Mouse (Mus musculus): ENCODE measurements around the gene Slc35b2.

Gene Slc35b2

DNA sequence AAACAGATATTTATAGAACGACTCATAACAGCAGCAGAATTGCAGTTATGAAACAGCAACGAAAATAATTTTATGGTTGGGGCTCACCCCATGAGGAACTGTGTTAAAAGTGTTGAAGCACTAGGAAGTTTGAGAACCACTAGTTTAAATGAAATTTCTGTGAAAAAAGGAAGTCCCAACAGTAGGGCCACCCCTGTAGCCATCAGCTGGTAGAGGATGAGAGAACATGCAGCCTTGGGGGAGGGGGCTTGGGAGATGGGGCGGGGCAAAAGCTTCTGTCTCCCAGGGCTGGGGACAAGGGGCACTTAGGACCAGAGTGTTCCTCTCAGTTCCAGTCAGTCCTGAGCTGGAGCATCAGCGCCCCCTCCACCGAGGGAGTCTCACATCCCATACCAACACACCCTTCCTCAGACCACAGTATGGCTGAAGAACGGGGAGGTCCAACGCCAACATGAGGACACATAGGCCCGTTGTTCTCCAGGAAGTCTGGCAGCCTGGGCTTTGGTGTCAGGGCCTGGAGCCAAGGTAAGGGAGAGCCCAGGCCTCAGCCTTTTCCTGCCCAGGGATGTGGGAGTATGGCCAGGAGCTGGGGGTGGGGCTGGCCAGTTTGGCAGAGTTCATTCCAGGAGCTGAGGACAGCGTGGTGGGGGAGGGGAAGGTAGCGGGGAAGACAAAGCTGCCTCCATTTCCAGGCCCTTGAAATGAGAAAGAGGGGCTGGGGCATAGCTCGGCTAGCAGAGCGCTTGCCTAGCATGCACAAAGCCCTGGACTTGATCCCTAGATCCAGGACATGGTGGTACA, 20.6 kb downstream of the Slc35b2 start:
- peak; percentile 74 for DNase-seq (ENCODE audit: low spot score)

DNA sequence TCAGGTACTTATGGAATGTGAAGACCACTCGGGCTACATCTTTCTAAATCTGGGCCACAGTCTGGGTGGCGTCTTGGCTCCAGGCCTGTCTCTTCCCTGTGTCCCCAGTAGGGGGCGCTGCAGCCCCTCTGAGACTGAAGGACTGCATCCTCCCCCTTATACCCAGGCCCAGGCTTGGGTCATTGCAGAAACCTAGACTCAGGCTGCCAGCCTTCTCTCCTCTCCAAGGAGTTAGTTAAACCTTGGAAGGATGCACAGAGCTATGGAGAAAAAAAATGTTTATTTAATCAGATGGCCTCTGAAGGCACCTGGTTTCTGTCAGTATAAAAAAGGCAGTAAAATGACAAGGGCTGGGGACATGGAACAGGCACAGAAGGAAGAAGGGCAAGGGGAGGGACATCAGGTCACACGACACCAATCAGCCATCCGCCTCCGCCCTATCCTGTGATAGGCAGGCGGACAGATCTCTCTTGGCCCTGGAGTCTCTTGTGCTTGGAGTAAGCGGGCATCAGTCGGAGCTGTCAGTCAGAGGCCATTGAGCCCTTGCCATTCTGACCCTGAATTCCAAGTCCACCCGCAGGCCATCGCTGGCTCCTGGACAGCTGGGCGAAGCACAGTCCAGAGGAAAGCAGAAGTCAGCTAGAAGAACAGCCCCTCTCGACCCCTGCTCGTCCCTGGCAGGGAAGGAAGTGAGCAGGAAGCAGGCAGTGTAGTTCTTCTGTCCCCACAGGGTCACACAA, 21.4 kb downstream of the Slc35b2 start:
- peak; percentile 84 for DNase-seq (ENCODE audit: low spot score)

DNA sequence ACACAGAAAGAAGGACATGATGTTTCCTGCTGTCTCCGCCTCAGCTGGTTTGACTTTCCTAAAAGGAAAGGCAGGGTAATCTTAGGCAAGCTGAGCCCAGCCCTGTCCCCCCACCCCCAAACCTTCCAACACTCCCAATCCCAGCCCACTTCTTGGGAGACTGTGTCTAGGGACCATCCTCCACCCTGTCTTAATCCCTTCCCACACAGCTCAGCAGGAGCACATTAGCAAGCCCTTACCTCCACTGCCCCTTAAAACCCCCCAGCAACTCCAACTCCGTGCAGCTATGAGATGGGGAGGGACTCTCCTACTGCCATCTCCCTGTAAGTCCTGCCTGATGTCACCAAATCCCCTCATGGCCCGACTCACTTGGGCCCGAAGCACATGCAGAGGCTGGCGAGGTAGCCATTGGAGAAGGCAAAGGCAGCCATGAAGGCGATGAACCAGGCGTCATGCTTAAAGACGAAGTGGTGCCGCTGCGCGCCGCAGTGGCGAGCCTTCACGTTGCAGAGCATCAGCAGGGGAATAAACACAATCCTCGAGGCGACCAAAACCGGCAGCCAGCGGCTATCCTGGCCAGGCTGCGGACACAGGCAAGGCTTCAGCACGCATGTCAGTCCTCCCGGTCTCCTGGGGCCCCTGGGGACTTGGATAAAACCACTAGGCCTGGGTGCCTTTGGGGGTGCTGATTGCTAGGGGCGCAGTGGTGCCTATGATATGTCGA, 22.2 kb downstream of the Slc35b2 start:
- no peak for DNase-seq (ENCODE audit: low spot score)

DNA sequence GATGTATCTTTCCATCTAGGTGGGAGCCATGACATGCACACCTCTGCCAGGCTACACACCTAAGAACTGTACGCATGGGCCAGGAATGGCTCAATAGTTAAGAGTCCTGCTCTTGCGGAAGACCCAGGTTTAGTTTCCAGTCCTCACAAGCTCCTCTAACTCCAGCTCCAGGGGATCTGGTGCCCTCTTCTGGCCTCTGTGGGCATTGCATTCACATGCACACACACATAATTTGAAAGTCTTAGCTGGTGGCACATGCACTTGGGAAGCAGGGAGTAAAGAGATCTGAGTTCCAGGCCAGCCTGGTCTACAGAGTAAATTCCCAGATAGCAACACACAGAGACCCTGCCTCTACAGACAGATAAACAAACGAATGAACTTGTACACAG, 22.8 kb downstream of the Slc35b2 start:
- DNase-seq (ENCODE audit: low spot score): no peak

DNA sequence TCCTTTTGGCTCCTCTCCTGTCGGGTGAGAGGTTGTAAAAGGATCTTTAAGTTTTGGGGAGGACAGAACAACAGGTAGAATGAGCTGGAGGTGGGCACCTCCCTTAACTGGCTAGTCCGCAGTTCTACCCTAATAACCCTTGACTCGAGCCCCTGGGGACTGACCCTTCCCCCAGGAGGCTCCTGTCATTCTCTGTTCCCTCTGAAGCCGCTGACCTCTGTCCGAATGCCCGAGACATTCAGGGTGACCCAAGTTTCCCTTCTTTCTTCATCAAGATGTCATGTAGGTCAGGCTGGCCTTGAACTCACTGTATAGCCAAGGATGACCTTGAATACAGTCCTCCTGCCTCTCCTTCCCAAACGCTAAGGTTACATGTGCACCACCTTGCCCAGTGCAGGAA, 24.7 kb downstream of the Slc35b2 start:
- no peak for DNase-seq (ENCODE audit: low spot score)

DNA sequence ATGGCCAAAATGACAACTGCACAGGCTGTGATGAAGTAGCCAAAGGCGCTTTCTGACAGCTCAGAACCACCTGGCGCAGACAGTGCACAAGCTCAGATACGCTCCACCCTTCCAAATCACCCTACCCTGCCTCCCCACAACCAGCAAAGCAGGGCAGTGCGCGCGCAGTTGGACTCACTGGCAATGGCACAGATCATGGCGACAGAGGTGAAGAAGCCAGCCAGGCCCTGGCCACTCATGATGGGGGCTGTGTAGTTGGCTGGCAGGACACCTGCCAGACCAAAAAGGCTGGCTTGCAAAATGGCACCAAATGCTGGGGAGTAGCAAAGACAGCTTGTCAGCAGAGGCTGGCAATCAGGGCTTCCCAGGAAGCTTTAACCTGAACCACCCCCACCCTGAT, 25.6 kb downstream of the Slc35b2 start:
- DNase-seq (ENCODE audit: low spot score): no peak

DNA sequence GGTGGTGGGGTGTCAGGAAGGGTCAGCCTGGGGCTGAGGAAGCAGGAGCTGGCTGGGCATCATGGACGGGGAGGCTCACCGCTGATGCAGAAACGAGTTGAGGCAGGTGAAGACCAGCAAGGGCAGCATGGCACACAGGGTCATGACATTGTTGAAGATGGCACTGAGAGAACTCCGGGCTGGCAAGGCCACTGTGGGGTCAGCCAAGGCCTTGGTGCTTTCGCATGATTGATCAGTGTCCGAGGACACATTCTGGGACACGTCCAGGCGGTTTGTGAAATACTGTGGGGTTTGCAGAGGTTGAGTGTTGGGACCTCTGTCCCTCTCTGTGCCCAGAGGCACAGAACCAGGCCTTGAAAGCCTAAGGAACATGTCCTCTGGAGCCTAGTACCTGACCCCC, 26.2 kb downstream of the Slc35b2 start:
- no peak for DNase-seq (ENCODE audit: low spot score)

DNA sequence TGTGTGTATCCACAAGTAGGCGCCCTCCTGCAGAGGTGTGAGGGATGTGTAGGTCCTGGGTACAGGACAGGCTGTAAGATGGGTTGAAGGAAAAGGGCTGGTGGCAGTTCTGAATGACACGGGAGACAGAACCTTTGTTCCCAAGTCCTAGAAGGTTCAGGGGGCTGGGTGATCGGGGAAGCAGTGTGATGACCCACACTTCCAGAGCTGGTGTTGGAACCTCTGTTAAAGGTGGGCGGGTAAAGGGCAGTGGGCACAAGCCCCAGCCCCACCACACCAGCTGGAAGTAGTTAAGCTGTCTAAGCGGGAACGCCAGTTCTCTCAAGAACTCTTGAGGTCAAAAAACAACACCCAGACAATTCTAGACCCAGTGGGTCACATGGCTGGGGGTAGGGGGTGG, 26.7 kb downstream of the Slc35b2 start:
- DNase-seq (ENCODE audit: low spot score): no peak

DNA sequence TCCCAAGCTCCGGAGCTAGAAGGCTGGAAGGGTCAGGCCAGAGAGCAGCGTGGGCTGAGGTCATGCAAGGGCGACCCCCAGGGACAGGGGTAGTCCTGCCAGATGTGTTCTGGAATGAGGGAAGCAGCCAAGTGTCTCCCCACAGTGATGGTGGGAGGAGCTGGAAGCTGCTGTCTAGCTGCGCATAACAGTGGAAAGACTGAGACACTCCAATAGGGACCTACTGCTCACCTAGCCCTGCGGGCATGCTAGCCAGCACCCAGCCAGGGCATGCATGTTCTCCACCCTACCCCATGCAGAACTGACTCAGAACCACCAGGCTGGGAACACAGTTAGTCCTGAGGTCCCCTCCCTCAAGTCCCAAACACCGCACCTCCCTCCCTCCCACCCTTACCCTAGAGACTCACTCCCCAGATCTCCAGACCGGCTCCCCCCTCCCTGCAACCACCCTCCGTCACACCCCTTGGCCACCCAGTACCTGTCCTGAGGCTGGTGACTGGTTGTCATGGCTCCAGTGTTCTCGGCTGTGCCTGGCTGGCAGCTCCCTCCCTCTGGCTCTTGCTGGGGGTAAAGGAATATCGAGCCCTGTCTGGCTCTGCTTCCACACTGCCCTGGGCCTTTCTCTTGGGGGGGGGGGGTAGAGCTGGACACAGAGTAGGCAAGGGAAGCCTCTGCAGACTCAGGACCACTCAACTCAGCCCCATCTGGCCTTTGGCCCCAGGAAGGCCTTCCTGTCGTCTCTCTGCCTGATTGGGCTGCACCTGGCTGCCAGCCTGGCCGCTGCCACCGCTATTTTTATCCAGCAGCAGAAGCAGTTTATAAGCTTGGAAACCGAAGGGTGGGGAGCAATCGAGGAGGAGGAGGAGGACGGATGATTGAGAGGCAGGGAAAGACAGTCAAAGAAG, 28.3 kb downstream of the Slc35b2 start:
- DNase-seq (ENCODE audit: low spot score): no peak

DNA sequence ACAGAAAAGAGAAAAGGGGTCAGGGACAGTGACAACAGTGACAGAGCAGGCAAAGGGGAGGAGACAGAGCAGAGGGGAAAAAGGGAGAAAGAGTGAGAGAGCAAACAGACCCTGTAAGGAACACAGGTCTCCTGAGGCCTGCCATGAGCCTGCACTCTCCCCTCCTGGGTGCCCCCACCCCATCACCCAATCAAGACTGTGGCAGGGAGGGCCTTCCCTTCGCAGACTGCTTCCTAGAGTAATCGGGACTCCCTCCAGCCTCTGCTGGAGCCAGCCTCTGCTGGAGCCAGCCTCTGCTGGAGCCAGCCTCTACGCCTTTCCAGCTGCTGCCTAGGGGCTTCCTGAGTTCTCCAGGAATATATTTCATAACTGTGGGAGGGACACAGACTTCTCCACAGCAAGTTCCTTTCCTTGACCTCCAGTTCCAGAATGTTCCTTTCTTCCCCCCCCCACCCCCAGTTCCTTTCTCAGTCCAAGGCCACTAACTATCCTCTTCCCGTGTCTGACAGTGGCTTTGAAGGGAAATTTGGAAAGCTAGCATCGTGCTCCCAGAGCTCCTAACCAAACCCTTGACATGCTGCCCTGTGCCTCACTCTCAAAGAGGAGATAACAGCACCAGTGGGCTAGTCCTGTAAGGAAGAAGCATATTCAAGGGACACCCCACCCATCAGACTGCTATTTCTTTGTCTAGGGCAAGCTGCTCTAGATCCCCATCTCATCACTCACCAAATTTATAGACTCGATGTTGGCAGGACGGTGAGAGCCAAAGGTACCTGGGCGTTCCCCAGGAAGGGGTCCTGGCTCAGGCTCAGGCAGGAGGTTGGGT, 29.1 kb downstream of the Slc35b2 start:
- no peak for DNase-seq (ENCODE audit: low spot score)

DNA sequence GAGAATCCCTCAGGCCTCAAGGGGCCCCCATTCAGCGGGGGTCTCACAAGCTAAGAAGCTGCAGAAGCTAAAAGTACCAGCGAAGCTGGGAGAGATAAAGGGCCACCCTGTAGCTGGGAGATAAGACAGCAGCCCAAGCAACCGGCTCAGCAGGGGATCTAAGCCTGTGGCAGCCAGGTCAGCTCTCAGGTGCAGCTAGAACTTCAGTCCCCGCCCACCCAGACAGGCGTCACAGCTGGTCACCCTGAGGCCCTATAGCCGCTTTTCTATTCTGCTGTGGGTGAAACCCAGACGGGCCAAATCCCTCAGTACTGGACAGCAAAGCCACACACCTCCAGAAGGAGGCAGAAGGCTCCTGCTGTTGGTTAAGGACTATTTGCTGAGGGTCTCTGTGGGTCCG, 29.8 kb downstream of the Slc35b2 start:
- no peak for DNase-seq (ENCODE audit: low spot score)

DNA sequence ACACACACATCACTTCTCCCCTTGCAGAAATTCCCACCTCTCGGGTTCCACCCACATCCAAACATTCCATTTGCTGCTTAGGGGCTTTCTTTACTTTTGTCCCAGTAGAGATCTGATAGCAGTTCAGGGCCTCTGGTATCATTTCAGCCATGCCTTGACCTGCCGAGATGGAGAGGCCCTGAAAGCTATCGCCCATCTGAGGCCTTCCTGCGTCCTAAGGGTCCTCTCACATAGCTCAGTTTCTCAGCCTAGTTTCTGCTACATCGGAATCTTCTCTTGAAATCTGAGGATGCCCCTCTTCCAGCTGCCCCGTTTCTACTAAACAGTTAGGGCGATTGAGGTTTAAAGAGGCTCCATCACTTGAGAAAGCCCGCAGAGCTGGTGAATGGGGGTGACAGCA, 30.5 kb downstream of the Slc35b2 start:
- DNase-seq (ENCODE audit: low spot score): no peak

DNA sequence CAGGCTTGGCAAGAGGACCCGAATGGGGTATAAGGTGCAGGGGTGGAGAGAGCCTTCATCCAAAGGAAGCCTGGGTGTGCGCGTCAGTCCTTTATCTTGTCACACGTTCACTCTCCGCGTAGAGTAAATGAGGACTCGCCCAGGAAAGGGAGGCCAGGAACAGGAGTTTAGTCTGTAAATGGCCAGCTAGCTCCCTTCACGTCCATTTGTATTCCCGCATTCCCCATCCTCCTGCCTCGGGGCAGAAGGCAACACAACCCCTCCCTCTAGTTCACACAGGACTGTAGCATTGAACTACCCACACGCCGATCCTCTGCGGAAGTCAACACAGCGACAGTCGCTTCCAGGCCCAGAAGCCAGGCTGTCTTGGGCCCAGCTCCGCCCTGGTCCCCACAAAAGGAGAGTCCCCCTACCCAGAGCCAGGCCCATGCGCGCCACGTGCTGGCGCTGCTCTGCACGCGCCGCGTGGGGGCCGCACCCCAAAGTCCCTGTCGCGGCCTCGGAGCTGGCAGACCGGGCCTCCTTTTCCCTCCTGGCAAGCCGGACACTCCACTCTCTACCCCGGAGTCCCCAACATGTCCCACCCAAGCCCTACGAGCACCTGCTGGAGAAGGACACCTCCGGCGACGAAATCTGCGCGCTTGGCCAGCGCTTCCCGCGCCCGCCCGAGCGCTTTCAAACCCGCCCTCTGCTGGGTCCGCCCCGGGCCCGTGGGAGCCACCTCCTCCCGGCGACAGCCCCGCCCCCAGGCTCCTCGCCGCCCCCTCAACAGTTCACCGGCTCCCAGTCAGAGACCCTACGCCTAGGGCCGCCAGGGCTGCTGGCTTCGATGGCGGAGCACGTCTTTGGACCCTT, 31.4 kb downstream of the Slc35b2 start:
- peak; percentile 51 for DNase-seq (ENCODE audit: low spot score)

DNA sequence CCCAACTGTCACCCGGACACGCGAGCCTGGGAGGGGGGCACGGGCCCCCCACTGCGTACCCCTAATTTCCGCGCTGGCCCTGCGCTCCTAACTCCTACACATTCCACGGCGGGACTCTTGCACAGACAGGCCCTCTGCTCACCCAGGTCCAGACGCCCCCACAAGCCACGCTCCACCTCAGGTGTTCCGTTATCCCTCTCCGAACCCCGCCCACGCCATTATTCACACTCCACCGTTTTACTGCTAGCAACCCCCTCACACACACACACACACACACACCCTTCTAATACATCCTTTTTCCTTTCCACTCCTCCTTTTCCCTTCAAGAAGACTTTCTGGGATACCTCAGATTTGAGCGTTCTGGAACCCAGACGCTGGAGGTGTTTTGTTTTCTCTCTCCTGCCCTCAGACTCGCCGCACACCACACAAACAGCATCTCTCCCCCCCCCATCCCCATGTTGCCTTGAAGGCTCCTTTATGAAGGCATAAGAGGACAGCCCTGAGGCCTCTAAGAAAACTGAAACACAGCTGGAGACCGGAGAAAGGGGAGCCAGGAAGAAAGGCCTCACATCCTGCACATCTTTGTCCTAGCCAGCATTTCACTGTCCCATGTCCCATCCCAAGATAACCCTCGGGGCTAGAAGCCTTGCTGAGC, 32.2 kb downstream of the Slc35b2 start:
- DNase-seq (ENCODE audit: low spot score): no peak

DNA sequence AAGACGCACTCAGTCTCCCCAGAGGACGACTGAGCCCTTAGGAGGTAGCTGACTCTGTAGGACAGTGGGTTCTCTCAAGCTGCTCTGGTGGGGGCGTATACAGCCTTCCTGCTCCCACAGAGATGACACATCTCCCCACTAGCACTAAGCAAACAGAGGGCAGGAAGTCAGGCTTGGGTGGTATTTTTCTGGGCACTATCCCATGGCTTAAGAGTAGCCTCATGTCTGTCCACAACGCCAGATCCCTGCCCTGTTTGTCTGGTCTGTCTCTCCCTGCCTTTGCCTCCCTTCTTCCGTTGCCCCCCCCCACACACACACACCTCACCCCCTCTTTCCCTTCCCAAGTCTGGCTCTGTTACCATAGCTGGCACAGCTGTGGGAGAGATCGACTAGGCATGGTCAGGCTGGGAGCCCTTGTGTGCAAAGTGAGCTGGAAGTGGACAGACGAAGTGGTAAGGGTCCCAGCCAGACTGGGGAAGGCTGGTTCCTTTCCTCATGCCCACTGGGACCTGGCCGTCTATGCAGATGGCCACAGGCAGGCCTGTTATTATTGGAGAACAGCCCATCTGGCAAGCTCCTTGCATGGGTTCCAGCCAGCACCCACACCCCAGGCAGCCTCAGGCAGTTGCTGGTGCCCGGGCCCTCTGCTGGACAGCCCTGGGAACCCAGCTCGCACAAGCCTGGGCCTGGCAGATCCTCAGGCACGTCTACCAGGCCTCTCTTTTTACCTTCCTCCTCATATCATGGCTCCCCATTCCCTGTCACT, 33.1 kb downstream of the Slc35b2 start:
- peak; percentile 71 for DNase-seq (ENCODE audit: low spot score)

DNA sequence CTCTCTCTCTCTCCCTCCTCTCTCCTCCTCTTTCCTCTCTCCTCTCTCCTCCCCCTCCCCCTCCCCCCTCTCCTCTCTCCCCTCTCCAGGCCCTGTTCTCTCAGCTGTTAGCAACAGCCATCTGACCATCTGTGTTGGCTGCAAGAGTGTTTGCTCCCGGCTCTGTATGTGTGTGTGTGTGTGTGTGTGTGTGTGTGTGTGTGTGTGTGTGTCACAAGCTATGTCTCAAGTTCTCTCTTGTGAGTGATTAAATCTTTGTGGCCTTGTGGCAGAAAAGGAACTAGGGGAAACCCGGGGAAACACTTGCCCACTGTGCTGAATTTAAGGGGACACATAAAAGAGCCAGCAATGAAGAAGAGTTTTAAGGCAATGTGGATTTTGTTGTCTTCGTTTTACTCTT, 34.1 kb downstream of the Slc35b2 start:
- DNase-seq (ENCODE audit: low spot score): no peak

DNA sequence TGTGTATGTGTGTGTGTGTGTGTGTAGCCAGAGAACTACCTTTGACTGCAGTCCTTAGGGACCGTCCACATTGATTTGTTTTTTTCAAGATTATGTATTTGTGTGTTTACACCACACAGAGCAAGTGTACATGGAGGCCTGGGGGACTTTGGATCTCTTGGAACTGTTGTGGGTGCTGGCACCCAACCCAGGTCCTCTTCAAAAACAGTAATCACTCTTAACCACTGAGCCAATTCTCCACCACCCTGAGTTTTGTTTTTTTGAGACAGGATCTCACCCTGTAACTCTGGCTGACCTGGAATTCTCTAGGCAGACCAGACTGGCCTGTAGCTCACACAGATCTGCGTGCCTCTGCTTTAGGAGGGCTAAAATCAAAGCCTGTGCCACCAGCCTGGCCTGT, 34.7 kb downstream of the Slc35b2 start:
- no peak for DNase-seq (ENCODE audit: low spot score)

DNA sequence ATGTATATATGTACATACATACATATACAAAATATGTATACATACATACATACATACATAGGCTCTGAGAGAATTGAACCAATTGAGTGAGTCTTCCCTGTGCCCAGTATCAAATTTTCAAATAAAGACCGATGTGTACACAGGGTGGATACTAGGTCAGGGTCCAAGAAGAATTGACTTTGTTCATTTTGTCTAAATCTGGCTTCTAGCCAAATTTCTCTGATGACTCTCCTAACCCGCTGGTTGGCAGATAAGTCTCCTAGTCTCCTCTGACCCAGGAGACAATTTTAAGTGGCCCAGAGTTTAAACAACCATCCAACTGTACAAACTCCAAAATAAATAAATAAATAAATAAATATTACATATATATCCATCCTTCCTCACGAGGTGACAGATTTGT, 35.2 kb downstream of the Slc35b2 start:
- no peak for DNase-seq (ENCODE audit: low spot score)
